In the genomic region with DNA sequence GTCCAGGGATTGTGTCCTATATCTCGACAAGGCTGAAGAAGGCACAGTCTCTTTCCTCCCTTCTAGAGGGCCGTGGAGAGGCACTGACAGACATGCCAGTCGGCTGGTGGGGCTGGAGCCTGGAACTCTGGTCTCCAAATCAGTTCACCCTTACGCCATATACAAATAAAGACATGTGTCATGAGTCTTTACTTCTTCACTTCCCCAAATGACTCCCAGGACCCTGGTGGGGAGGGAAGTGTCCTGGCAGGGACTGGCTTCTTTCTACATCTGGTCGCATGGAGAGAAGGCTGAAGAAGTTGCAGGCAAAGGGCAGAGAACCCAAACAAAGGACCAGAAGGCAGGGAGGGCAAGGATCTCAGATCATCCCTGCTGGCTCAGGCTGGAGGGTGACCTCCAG, we compare ENCODE assay signal across 34 mouse cellular contexts.
"Had no signal": no experiment of that assay in that cellular context is flagged by ENCODE, and none has a peak within 500 bp of the region (broad histone marks: within the 10 kb centered on the region; RNA-seq: fewer than 3 reads in every experiment).

No protein-coding gene starts in this region.

- ATAC-seq: hindbrain, embryonic 16.5 days; hindbrain, postnatal 0 days; inflammation-experienced regulatory T-cells, adult 6 months; intestine, embryonic 15.5 days; intestine, embryonic 16.5 days; intestine, postnatal 0 days had no signal

- H3K4me1 ChIP-seq: hindbrain, embryonic 15.5 days had no signal

- H3K27ac ChIP-seq: heart, embryonic 10.5 days; heart, embryonic 13.5 days; heart, embryonic 15.5 days; hindbrain, embryonic 10.5 days; hindbrain, embryonic 12.5 days; hindbrain, embryonic 13.5 days; hindbrain, embryonic 14.5 days; hindbrain, embryonic 15.5 days; hindbrain, postnatal 0 days; intestine, embryonic 15.5 days; kidney, embryonic 15.5 days; kidney, postnatal 0 days; layer of hippocampus, adult 2 months had no signal

- H3K4me3 ChIP-seq: heart, embryonic 10.5 days; heart, embryonic 12.5 days; heart, embryonic 13.5 days; heart, embryonic 15.5 days; hindbrain, embryonic 10.5 days; hindbrain, embryonic 12.5 days; hindbrain, embryonic 13.5 days; hindbrain, embryonic 15.5 days; intestine, embryonic 15.5 days; kidney, embryonic 15.5 days; layer of hippocampus, adult 2 months had no signal

- DNase-seq: heart, postnatal 10 days; heart, postnatal 14 days; heart, postnatal 36 days; heart, postnatal 4 days; kidney, adult 11 months; kidney, adult 18-20 months; kidney, adult 2 months; kidney, adult 8-10 months; kidney, adult 9 months; kidney, postnatal 10 days; kidney, postnatal 14 days; kidney, postnatal 25 days; kidney, postnatal 36 days; kidney, postnatal 4 days; layer of hippocampus, adult 9-11 months; layer of hippocampus, postnatal 36 days had no signal
